Mouse (Mus musculus): Measurements from ENCODE around the gene Rb1. TPM values are rescaled to one million over a fixed set of nuclear protein-coding genes. Genes with fewer than 3 reads are reported as not detected.

The Rb1 gene
- polyA plus RNA-seq, 1 experiment, result 14.2 TPM

- Histone ChIP-seq H3K4me3 (no peak overlapping the region), H3K79me2 (ENCODE audit: control insufficient read depth, insufficient read depth) (peaks cover 75% of the 10 kb centered on the region), H3K4me2 (ENCODE audit: low read depth) (no peak overlapping the region), H3K27me3 (ENCODE audit: control insufficient read depth, insufficient read depth, insufficient read length) (no peaks in the 10 kb centered on the region), H3K36me3 (ENCODE audit: control insufficient read depth, insufficient read depth) (peaks cover 46% of the 10 kb centered on the region), H3ac (ENCODE audit: control insufficient read depth, insufficient read length) (no peak overlapping the region)
- no peak for TF ChIP-seq POLR2A (IDR thresholded peaks at IDR 0.05; ENCODE audit: insufficient read length, low read depth)
- TF ChIP-seq MYOD1 (IDR thresholded peaks at IDR 0.05; ENCODE audit: control insufficient read depth in 1 of 3, insufficient read length in 2 of 3, low read depth in 2 of 3), result no peak
- TF ChIP-seq MYOG (IDR thresholded peaks at IDR 0.05; ENCODE audit: control insufficient read depth in 1 of 3, insufficient read depth in 1 of 3, insufficient read length in 2 of 3, low read depth in 2 of 3), result no peak
- no peak for TF ChIP-seq TCF3 (IDR thresholded peaks at IDR 0.05; ENCODE audit: insufficient read length, low read depth)
- no peak for TF ChIP-seq CEBPB (IDR thresholded peaks at IDR 0.05; ENCODE audit: insufficient read depth, poor library complexity, severe bottlenecking)
- no peak for TF ChIP-seq POLR2AphosphoS2 (IDR thresholded peaks at IDR 0.05; ENCODE audit: insufficient read length, low read depth)
- TF ChIP-seq USF1 (IDR thresholded peaks at IDR 0.05; ENCODE audit: low read depth), result no peak
- no peak for TF ChIP-seq SRF (IDR thresholded peaks at IDR 0.05; ENCODE audit: control insufficient read depth, insufficient read length, low read depth)
- TF ChIP-seq MAX (IDR thresholded peaks at IDR 0.05; ENCODE audit: low read depth), result no peak
- TF ChIP-seq TCF12 (IDR thresholded peaks at IDR 0.05; ENCODE audit: insufficient read depth, poor library complexity, severe bottlenecking), result no peak
- TF ChIP-seq REST (IDR thresholded peaks at IDR 0.05; ENCODE audit: insufficient read depth, insufficient read length), result no peak
- no peak for TF ChIP-seq E2F4 (IDR thresholded peaks at IDR 0.05; ENCODE audit: insufficient read depth)
Observed at GRCm38 (mm10) chr14:73371577-73371976, 46.0 kb upstream of the Rb1 start.

DNA sequence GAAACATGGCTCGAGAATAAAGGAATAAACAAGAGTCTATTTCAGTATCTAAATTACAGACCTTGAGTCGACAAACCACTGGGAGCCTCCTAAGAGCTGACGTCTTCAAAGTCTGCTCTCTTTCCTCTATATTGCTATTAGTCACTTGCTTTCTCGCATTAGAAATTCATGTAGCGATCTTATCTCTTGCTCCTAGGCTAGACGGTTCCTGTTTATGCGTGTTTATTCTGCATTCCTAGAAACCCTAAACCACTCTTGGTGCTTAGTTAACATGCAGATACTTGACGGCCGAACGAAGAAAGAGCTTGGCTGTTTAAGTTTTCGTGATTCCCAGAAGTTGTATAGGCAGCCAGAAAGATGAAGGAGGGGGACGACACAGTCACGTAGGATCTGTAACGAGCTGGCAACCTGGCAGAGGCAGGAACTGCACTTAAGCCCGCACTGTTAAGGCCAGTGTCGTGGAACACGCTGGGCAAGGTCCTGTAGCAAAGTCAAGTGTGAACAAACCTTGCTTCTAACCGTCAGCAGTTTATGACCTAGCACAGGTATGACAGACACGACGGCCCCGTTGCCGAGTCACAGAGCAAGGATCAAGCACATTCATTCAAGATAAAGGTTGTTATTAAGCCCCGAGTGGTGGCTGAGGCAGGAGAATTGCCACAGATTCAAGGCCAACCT is 45.2 kb upstream of the Rb1 start:
- Histone ChIP-seq H3K4me2 (ENCODE audit: low read depth) (no peak overlapping the region), H3K4me3 (no peak overlapping the region)

DNA sequence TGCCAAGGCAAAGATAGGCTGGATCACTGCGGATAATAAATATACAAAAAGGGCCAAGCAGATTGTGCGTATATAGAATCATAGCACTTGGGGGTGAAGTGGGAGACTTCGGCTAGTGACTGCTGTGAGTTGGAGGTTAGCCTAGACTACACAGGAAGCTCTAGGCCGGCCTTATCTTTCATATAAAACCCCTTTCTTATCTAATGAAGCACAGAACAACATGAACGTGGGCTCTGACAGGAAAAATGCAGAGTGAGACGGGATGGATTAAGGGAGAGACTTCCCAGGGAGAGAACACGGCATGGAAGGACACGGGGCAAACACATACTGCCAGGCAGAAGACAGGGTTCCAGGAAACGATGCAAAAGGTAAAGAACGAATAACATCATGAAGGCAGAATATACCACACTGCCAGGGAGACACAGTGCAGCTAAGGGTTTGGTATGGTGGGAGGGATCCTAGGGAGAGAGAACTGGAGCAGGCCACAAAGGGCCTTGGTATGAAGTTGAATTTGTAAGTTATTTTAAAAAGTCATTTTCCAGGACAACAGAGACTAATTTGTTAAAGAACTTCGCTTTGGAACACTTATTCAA is 44.6 kb upstream of the Rb1 start:
- Histone ChIP-seq H3K27me3 (ENCODE audit: control insufficient read depth, insufficient read depth, insufficient read length) (no peaks in the 10 kb centered on the region), H3ac (ENCODE audit: control insufficient read depth, insufficient read length) (no peak overlapping the region), H3K4me2 (ENCODE audit: low read depth) (no peak overlapping the region), H3K36me3 (ENCODE audit: control insufficient read depth, insufficient read depth) (peaks cover 58% of the 10 kb centered on the region), H3K79me2 (ENCODE audit: control insufficient read depth, insufficient read depth) (peaks cover 61% of the 10 kb centered on the region), H3K4me3 (no peak overlapping the region)
- no peak for TF ChIP-seq REST (IDR thresholded peaks at IDR 0.05; ENCODE audit: insufficient read depth, insufficient read length)
- TF ChIP-seq CEBPB (IDR thresholded peaks at IDR 0.05; ENCODE audit: insufficient read depth, poor library complexity, severe bottlenecking), result no peak
- no peak for TF ChIP-seq USF1 (IDR thresholded peaks at IDR 0.05; ENCODE audit: low read depth)
- no peak for TF ChIP-seq POLR2AphosphoS2 (IDR thresholded peaks at IDR 0.05; ENCODE audit: insufficient read length, low read depth)
- TF ChIP-seq TCF3 (IDR thresholded peaks at IDR 0.05; ENCODE audit: insufficient read length, low read depth), result no peak
- TF ChIP-seq MYOG (IDR thresholded peaks at IDR 0.05; ENCODE audit: control insufficient read depth in 1 of 3, insufficient read depth in 1 of 3, insufficient read length in 2 of 3, low read depth in 2 of 3), result no peak
- no peak for TF ChIP-seq MAX (IDR thresholded peaks at IDR 0.05; ENCODE audit: low read depth)
- no peak for TF ChIP-seq SRF (IDR thresholded peaks at IDR 0.05; ENCODE audit: control insufficient read depth, insufficient read length, low read depth)
- TF ChIP-seq E2F4 (IDR thresholded peaks at IDR 0.05; ENCODE audit: insufficient read depth), result no peak
- TF ChIP-seq TCF12 (IDR thresholded peaks at IDR 0.05; ENCODE audit: insufficient read depth, poor library complexity, severe bottlenecking), result no peak
- no peak for TF ChIP-seq MYOD1 (IDR thresholded peaks at IDR 0.05; ENCODE audit: control insufficient read depth in 1 of 3, insufficient read length in 2 of 3, low read depth in 2 of 3)

More for the DNA sequence above, 45.2 kb upstream of the Rb1 start:
- Histone ChIP-seq H3ac (ENCODE audit: control insufficient read depth, insufficient read length) (no peak overlapping the region), H3K79me2 (ENCODE audit: control insufficient read depth, insufficient read depth) (peaks cover 68% of the 10 kb centered on the region), H3K36me3 (ENCODE audit: control insufficient read depth, insufficient read depth) (peaks cover 54% of the 10 kb centered on the region), H3K27me3 (ENCODE audit: control insufficient read depth, insufficient read depth, insufficient read length) (no peaks in the 10 kb centered on the region)
- no peak for TF ChIP-seq TCF12 (IDR thresholded peaks at IDR 0.05; ENCODE audit: insufficient read depth, poor library complexity, severe bottlenecking)

- TF ChIP-seq TCF3 (IDR thresholded peaks at IDR 0.05; ENCODE audit: insufficient read length, low read depth) (peak; percentile 99), MYOD1 (IDR thresholded peaks at IDR 0.05; ENCODE audit: control insufficient read depth in 1 of 3, insufficient read length in 2 of 3, low read depth in 2 of 3) (peak in 2 of 3 experiments; percentile 98 to 100), POLR2AphosphoS2 (IDR thresholded peaks at IDR 0.05; ENCODE audit: insufficient read length, low read depth) (no peak), MYOG (IDR thresholded peaks at IDR 0.05; ENCODE audit: control insufficient read depth in 1 of 3, insufficient read depth in 1 of 3, insufficient read length in 2 of 3, low read depth in 2 of 3) (peak; percentile 85 to 100 (median 96)), MAX (IDR thresholded peaks at IDR 0.05; ENCODE audit: low read depth) (no peak), CEBPB (IDR thresholded peaks at IDR 0.05; ENCODE audit: insufficient read depth, poor library complexity, severe bottlenecking) (no peak), USF1 (IDR thresholded peaks at IDR 0.05; ENCODE audit: low read depth) (no peak), TCF12 (IDR thresholded peaks at IDR 0.05; ENCODE audit: insufficient read depth, poor library complexity, severe bottlenecking) (peak; percentile 96)
Observed at GRCm38 (mm10) chr14:73369634-73370033, 44.0 kb upstream of the Rb1 start.

GRCm38 (mm10) chr14:73368966-73369365 is 43.3 kb upstream of the Rb1 start:
- peaks cover 64% of the 10 kb centered on the region for H3K36me3 ChIP-seq (ENCODE audit: control insufficient read depth, insufficient read depth)
- H3K79me2 ChIP-seq (ENCODE audit: control insufficient read depth, insufficient read depth), result peaks cover 49% of the 10 kb centered on the region
- H3K27me3 ChIP-seq (ENCODE audit: control insufficient read depth, insufficient read depth, insufficient read length), result no peaks in the 10 kb centered on the region
- TF ChIP-seq SRF (IDR thresholded peaks at IDR 0.05; ENCODE audit: control insufficient read depth, insufficient read length, low read depth), result no peak
- TF ChIP-seq POLR2AphosphoS2 (IDR thresholded peaks at IDR 0.05; ENCODE audit: insufficient read length, low read depth), result peak; percentile 34
- H3ac ChIP-seq (ENCODE audit: control insufficient read depth, insufficient read length), result no peak overlapping the region
- no peak overlapping the region for H3K4me3 ChIP-seq
- no peak overlapping the region for H3K4me2 ChIP-seq (ENCODE audit: low read depth)

More at GRCm38 (mm10) chr14:73369634-73370033, 44.0 kb upstream of the Rb1 start:
- no peaks in the 10 kb centered on the region for H3K27me3 ChIP-seq (ENCODE audit: control insufficient read depth, insufficient read depth, insufficient read length)
- H3K79me2 ChIP-seq (ENCODE audit: control insufficient read depth, insufficient read depth), result peaks cover 56% of the 10 kb centered on the region
- H3K4me3 ChIP-seq, result no peak overlapping the region
- H3K4me2 ChIP-seq (ENCODE audit: low read depth), result no peak overlapping the region
- H3ac ChIP-seq (ENCODE audit: control insufficient read depth, insufficient read length), result no peak overlapping the region
- peaks cover 61% of the 10 kb centered on the region for H3K36me3 ChIP-seq (ENCODE audit: control insufficient read depth, insufficient read depth)
